Mouse (Mus musculus) cerebellum, adult 2 months (tissue): Measurements from ENCODE around the gene Stk19. TPM values are rescaled to one million over a fixed set of nuclear protein-coding genes. Genes with fewer than 3 reads are reported as not detected.
A peak's percentile ranks its signal among the peaks of the same experiment; 100 is the strongest.

Experiments used
- DNase-seq, 2 experiments: peaks; one replicate each; pipeline ENCODE4 v3.0.0; 2021
- H3K27ac ChIP-seq: fragments of 200-500 bp; 2 replicates; pipeline ENCODE4 v1.5.1; 2012; ENCODE audit warnings: low read length, control low read depth, inconsistent platforms; ENCODE audit not compliant: insufficient read depth
- H3K27me3 ChIP-seq: fragments of 200-500 bp; 2 replicates; pipeline ENCODE4 v1.6.1; 2012; ENCODE audit warnings: inconsistent platforms, mild to moderate bottlenecking, low read length, moderate library complexity; ENCODE audit not compliant: control insufficient read depth, insufficient read depth
- H3K4me1 ChIP-seq: fragments of 200-500 bp; 2 replicates; pipeline ENCODE4 v1.6.1; 2011; ENCODE audit warnings: low read length; ENCODE audit not compliant: control insufficient read depth, insufficient read depth
- H3K4me3 ChIP-seq: fragments of 200-500 bp; replicated peaks from 2 replicates; pipeline ENCODE3; 2011; ENCODE audit warnings: mild to moderate bottlenecking, low read depth, low read length, control low read depth; ENCODE audit not compliant: insufficient read depth
- CTCF ChIP-seq: fragments of 200-500 bp; IDR thresholded peaks from 2 replicates; pipeline ENCODE4 v1.5.1; 2011; ENCODE audit warnings: low read depth, mild to moderate bottlenecking, control low read depth, low read length, moderate library complexity, borderline replicate concordance; ENCODE audit not compliant: insufficient read depth
- POLR2A ChIP-seq: fragments of 200-500 bp; IDR thresholded peaks from 2 replicates; pipeline ENCODE4 v1.6.1; 2011; ENCODE audit warnings: low read length, control low read depth, borderline replicate concordance; ENCODE audit not compliant: insufficient read depth
- WGBS: fragments of 180-500 bp; shearing (Covaris S2); methylation state at CpG from one replicate; pipeline ENCODE4 v1.1.7; 2018; 5-methylcytosine and 5-hydroxymethylcytosine counted together
- polyA plus RNA-seq: library from polyadenylated mRNA; depleted of rRNA; stranded (reverse); fragments of >200 nt; gene quantifications from 2 replicates; pipeline ENCODE4 v1.2.3, GENCODE M21; 2012; rRNA removed

The Stk19 gene
- polyA plus RNA-seq, result 52.9 TPM in 2 replicates

- under 1% methylated on average over 40 of the region's 40 CpGs for WGBS
- peak within 1 kb of the TSS; percentile 98 for H3K4me3 ChIP-seq
- H3K27me3 ChIP-seq, result no peaks in the 10 kb centered on the region
- no peak for TF ChIP-seq CTCF
- TF ChIP-seq POLR2A, result peak; percentile 85
- peak within 1 kb of the TSS; percentile 33; the same call in 1 of the 2 replicates for H3K27ac ChIP-seq
- H3K4me1 ChIP-seq, result peaks cover 13% of the 10 kb centered on the region; the same call in 1 of the 2 replicates
- DNase-seq, result peak; percentile 96 to 98
Measured at GRCm38 (mm10) chr17:34836856-34837221, at the start of gene Stk19, which contains the start of gene Dxo. Gene Stk19, minus strand, starts transcription at chr17:34836945. Gene Dxo, plus strand, starts transcription at chr17:34837019.

- no peak overlapping the region for H3K4me3 ChIP-seq
- no peak overlapping the region for H3K27ac ChIP-seq
- DNase-seq, result no peak
- no peaks in the 10 kb centered on the region for H3K4me1 ChIP-seq
- H3K27me3 ChIP-seq, result no peaks in the 10 kb centered on the region
- WGBS, result 89% methylated on average over 3 of the region's 3 CpGs
- TF ChIP-seq CTCF, result no peak
- no peak for TF ChIP-seq POLR2A
Measured at GRCm38 (mm10) chr17:34885615-34886014, 48.9 kb upstream of the Stk19 start.

- Histone ChIP-seq H3K4me3 (no peak overlapping the region), H3K27me3 (no peaks in the 10 kb centered on the region), H3K27ac (no peak overlapping the region), H3K4me1 (no peaks in the 10 kb centered on the region)
- 80% methylated on average over 6 of the region's 6 CpGs for WGBS
- TF ChIP-seq POLR2A, result no peak
- no peak for TF ChIP-seq CTCF
- DNase-seq, result no peak
Measured at GRCm38 (mm10) chr17:34884704-34885103, 48.0 kb upstream of the Stk19 start.

- no peak overlapping the region for H3K4me3 ChIP-seq
- no peak overlapping the region for H3K27ac ChIP-seq
- no peak for DNase-seq
- 50% methylated on average over 3 of the region's 3 CpGs for WGBS
- TF ChIP-seq POLR2A (no peak), CTCF (no peak)
- no peaks in the 10 kb centered on the region for H3K27me3 ChIP-seq
- H3K4me1 ChIP-seq, result no peaks in the 10 kb centered on the region
Measured at GRCm38 (mm10) chr17:34883332-34883731, 46.6 kb upstream of the Stk19 start.

- Histone ChIP-seq H3K4me3 (no peak within 1 kb of the TSS), H3K27ac (no peak within 1 kb of the TSS), H3K27me3 (no peaks in the 10 kb centered on the region), H3K4me1 (no peaks in the 10 kb centered on the region)
- TF ChIP-seq CTCF (no peak), POLR2A (no peak)
- no peak for DNase-seq
- 11% methylated on average over 15 of the region's 15 CpGs for WGBS
Measured at GRCm38 (mm10) chr17:34881683-34882310, 45.1 kb upstream of the Stk19 start, which contains the start of gene Gm20547. Gene Gm20547, minus strand, starts transcription at chr17:34882042.

GRCm38 (mm10) chr17:34881166-34881565, 44.4 kb upstream of the Stk19 start:
- TF ChIP-seq CTCF (no peak), POLR2A (no peak)
- no peak overlapping the region for H3K4me3 ChIP-seq
- no peaks in the 10 kb centered on the region for H3K27me3 ChIP-seq
- H3K4me1 ChIP-seq, result no peaks in the 10 kb centered on the region
- H3K27ac ChIP-seq, result no peak overlapping the region
- no peak for DNase-seq

GRCm38 (mm10) chr17:34879336-34879879, 42.7 kb upstream of the Stk19 start, which contains the start of gene Zbtb12:
Gene Zbtb12, plus strand, starts transcription at chr17:34879483.
- no peak for TF ChIP-seq POLR2A
- TF ChIP-seq CTCF, result no peak
- 62% methylated on average over 11 of the region's 11 CpGs for WGBS
- Histone ChIP-seq H3K4me3 (no peak within 1 kb of the TSS), H3K27me3 (no peaks in the 10 kb centered on the region), H3K4me1 (no peaks in the 10 kb centered on the region), H3K27ac (no peak within 1 kb of the TSS)
- DNase-seq, result no peak

- Histone ChIP-seq H3K27ac (no peak overlapping the region), H3K4me1 (no peaks in the 10 kb centered on the region), H3K4me3 (no peak overlapping the region), H3K27me3 (no peaks in the 10 kb centered on the region)
- no peak for DNase-seq
- 89% methylated on average over 6 of the region's 6 CpGs for WGBS
- TF ChIP-seq POLR2A (no peak), CTCF (no peak)
Measured at GRCm38 (mm10) chr17:34874321-34874720, 37.6 kb upstream of the Stk19 start.
